30 mouse cellular contexts compared by ENCODE assay signal in genomic region chr11:4611904-4612303, GRCm38 (mm10). TPM values are rescaled to one million over a fixed set of nuclear protein-coding genes. Genes with fewer than 3 reads are reported as not detected.
DNase-seq lines count a peak whose midpoint lies in the region; ATAC-seq lines count a peak whose summit lies in the region.
"Had no signal": no experiment of that assay in that cellular context is flagged by ENCODE, and none has a peak within 500 bp of the region (broad histone marks: within the 10 kb centered on the region; RNA-seq: fewer than 3 reads in every experiment).

No protein-coding gene starts in this region.

- intact Hi-C loops in gastrocnemius, postnatal 14 days (cut with DNase I; ENCODE audit: low total_unique reads): no loop called here
- intact Hi-C loops in heart, postnatal 25 days (cut with DNase I): no loop called here

- H3K9ac ChIP-seq in heart, embryonic 12.5 days: no peak overlapping the region
- 0 out of 2 replicates have a peak overlapping the region, but pooled peaks have one; percentile 14 for H3K9ac ChIP-seq in heart, embryonic 16.5 days (ENCODE audit: low read length)
- H3K9ac ChIP-seq: embryonic facial prominence, embryonic 15.5 days; hindbrain, embryonic 15.5 days; kidney, embryonic 15.5 days had no signal

- no peaks in the 10 kb centered on the region for H3K27me3 ChIP-seq in heart, embryonic 12.5 days (replicated peaks)
- no peaks in the 10 kb centered on the region for H3K27me3 ChIP-seq in heart, embryonic 16.5 days (ENCODE audit: control insufficient read depth, insufficient read depth, low read length)
- H3K27me3 ChIP-seq: embryonic facial prominence, embryonic 15.5 days; hindbrain, embryonic 15.5 days; kidney, embryonic 15.5 days had no signal

- ATAC-seq in heart, embryonic 12.5 days (ENCODE audit: insufficient number of reproducible peaks, low FRiP score): no peak
- peak; percentile 70; the same call in 1 of the 2 replicates for ATAC-seq in heart, embryonic 16.5 days (replicated peaks; ENCODE audit: extremely low read depth, insufficient read depth, low FRiP score)
- ATAC-seq: CD4-positive, CD25-positive, alpha-beta regulatory T cell, adult 4 months; forebrain, embryonic 14.5 days; intestine, embryonic 16.5 days had no signal

- DNase-seq in gastrocnemius, adult 18-20 months (ENCODE audit: low spot score): peak; percentile 40
- no peak for DNase-seq in gastrocnemius, postnatal 14 days
- DNase-seq in heart, adult 11 months: no peak
- no peak for DNase-seq in heart, postnatal 25 days (ENCODE audit: low spot score)
- no peak for DNase-seq in urinary bladder, postnatal 10 days (ENCODE audit: low spot score)
- DNase-seq: adrenal gland, adult 8-10 months; adrenal gland, postnatal 36 days; B cell, adult 2 months; cerebellum, adult 11 months; cerebellum, adult 8-10 months; cerebellum, postnatal 14 days; embryo, embryonic 11 days; gastrocnemius, postnatal 25 days; kidney, adult 2 months had no signal

- no peak overlapping the region for H3K4me2 ChIP-seq in heart, embryonic 12.5 days
- peak overlapping the region; percentile 12; the same call in 1 of the 2 replicates for H3K4me2 ChIP-seq in heart, embryonic 16.5 days (ENCODE audit: low read depth, low read length)
- H3K4me2 ChIP-seq: embryonic facial prominence, embryonic 15.5 days; hindbrain, embryonic 15.5 days; kidney, embryonic 15.5 days had no signal

- no peak overlapping the region for H3K4me3 ChIP-seq in heart, embryonic 12.5 days
- H3K4me3 ChIP-seq in heart, embryonic 16.5 days (ENCODE audit: low read length): no peak overlapping the region
- H3K4me3 ChIP-seq: embryonic facial prominence, embryonic 15.5 days; erythroblast, embryonic 14.5 days; forebrain, embryonic 10.5 days; hindbrain, embryonic 15.5 days; kidney, embryonic 15.5 days had no signal

- peaks cover 19% of the 10 kb centered on the region for H3K4me1 ChIP-seq in heart, embryonic 12.5 days (replicated peaks)
- peaks cover 18% of the 10 kb centered on the region for H3K4me1 ChIP-seq in heart, embryonic 16.5 days (ENCODE audit: control insufficient read depth, insufficient read depth, low read length)
- H3K4me1 ChIP-seq: embryonic facial prominence, embryonic 15.5 days; forebrain, embryonic 10.5 days; hindbrain, embryonic 15.5 days; kidney, embryonic 15.5 days had no signal

- H3K9me3 ChIP-seq in heart, embryonic 12.5 days (replicated peaks): no peaks in the 10 kb centered on the region
- no peaks in the 10 kb centered on the region for H3K9me3 ChIP-seq in heart, embryonic 16.5 days (replicated peaks; ENCODE audit: control insufficient read depth, low read length)
- H3K9me3 ChIP-seq: embryonic facial prominence, embryonic 15.5 days; forebrain, embryonic 10.5 days; G1E; hindbrain, embryonic 15.5 days; kidney, embryonic 15.5 days had no signal

- 72% methylated on average over 2 of the region's 2 CpGs for WGBS in heart, embryonic 12.5 days
- 62% methylated on average over 2 of the region's 2 CpGs for WGBS in heart, embryonic 16.5 days

- H3K27ac ChIP-seq in heart, embryonic 12.5 days (ENCODE audit: poor library complexity, severe bottlenecking): peak overlapping the region; percentile 65
- H3K27ac ChIP-seq in heart, embryonic 16.5 days (ENCODE audit: low read length): peak overlapping the region; percentile 92
- H3K27ac ChIP-seq: embryonic facial prominence, embryonic 15.5 days; forebrain, embryonic 10.5 days; hindbrain, embryonic 15.5 days; kidney, embryonic 15.5 days had no signal

- H3K36me3 ChIP-seq in heart, embryonic 12.5 days: no peaks in the 10 kb centered on the region
- H3K36me3 ChIP-seq in heart, embryonic 16.5 days (ENCODE audit: control insufficient read depth, insufficient read depth): no peaks in the 10 kb centered on the region
- H3K36me3 ChIP-seq: embryonic facial prominence, embryonic 15.5 days; forebrain, embryonic 10.5 days; G1E; hindbrain, embryonic 15.5 days; kidney, embryonic 15.5 days had no signal

RNA-seq across cellular contexts. Expression of gene Gm11032, which starts 8.0 kb away (rescaled TPM):
- not detected for total RNA-seq in gastrocnemius, adult 18-20 months (2021)
- total RNA-seq in gastrocnemius, postnatal 14 days (2021): not detected
- not detected in 2 replicates for polyA plus RNA-seq in heart, embryonic 12.5 days (2016; fragmentation: Nextera tagmentation; extraction: Ambion mirVana)
- not detected in 2 replicates for polyA plus RNA-seq in heart, embryonic 16.5 days (2015; fragmentation: Nextera tagmentation; extraction: Ambion mirVana)
- total RNA-seq in heart, postnatal 25 days (2021): not detected
- total RNA-seq: adrenal gland, adult 8-10 months; adrenal gland, postnatal 36 days; common myeloid progenitor, adult 5-6 weeks; G1E; gastrocnemius, postnatal 25 days; heart, postnatal 10 days had no signal
- polyA plus RNA-seq: brain, embryonic 14.5 days; CD4-positive, CD25-positive, alpha-beta regulatory T cell, adult 4 months; embryonic facial prominence, embryonic 11.5 days; embryonic facial prominence, embryonic 15.5 days; erythroblast, embryonic 14.5 days; forebrain, embryonic 10.5 days; forebrain, embryonic 14.5 days; G1E; hindbrain, embryonic 11.5 days; hindbrain, embryonic 15.5 days; intestine, embryonic 16.5 days; kidney, adult 2 months; kidney, embryonic 15.5 days had no signal

RNA-seq across cellular contexts. Expression of gene Mtmr3, which starts 17.2 kb away (rescaled TPM):
- total RNA-seq in gastrocnemius, adult 18-20 months (2021): 10 to 100 TPM; 45.1 to 51.2 TPM
- total RNA-seq in gastrocnemius, postnatal 14 days (2021): 10 to 100 TPM; 35.3 to 36.5 TPM
- 33.5 and 33.9 TPM in 2 replicates for polyA plus RNA-seq in heart, embryonic 12.5 days (2016; fragmentation: Nextera tagmentation; extraction: Ambion mirVana)
- polyA plus RNA-seq in heart, embryonic 16.5 days (2015; fragmentation: Nextera tagmentation; extraction: Ambion mirVana): 21.2 and 24.3 TPM in 2 replicates
- 10 to 100 TPM; 49.6 to 50.6 TPM for total RNA-seq in heart, postnatal 25 days (2021)

RNA-seq across cellular contexts. Expression of gene Ascc2, which starts 25.6 kb away (rescaled TPM):
- total RNA-seq in gastrocnemius, adult 18-20 months (2021): 10 to 100 TPM; 15.7 to 16.5 TPM
- total RNA-seq in gastrocnemius, postnatal 14 days (2021): 10 to 100 TPM; 13.1 to 13.7 TPM
- 28.0 and 29.6 TPM in 2 replicates for polyA plus RNA-seq in heart, embryonic 12.5 days (2016; fragmentation: Nextera tagmentation; extraction: Ambion mirVana)
- polyA plus RNA-seq in heart, embryonic 16.5 days (2015; fragmentation: Nextera tagmentation; extraction: Ambion mirVana): 21.1 and 22.0 TPM in 2 replicates
- 10 to 100 TPM; 13.6 to 15.2 TPM for total RNA-seq in heart, postnatal 25 days (2021)
